In genomic region chr5:103177010-103177409, GRCm38 (mm10) we compare ENCODE assay signal across 12 mouse cellular contexts. TPM values are rescaled to one million over a fixed set of nuclear protein-coding genes. Genes with fewer than 3 reads are reported as not detected.
DNase-seq lines count a peak whose midpoint lies in the region; ATAC-seq lines count a peak whose summit lies in the region.
"Had no signal": no experiment of that assay in that cellular context is flagged by ENCODE, and none has a peak within 500 bp of the region (broad histone marks: within the 10 kb centered on the region; RNA-seq: fewer than 3 reads in every experiment).

No protein-coding gene starts in this region.

- H3K4me2 ChIP-seq in heart, embryonic 11.5 days = no peak overlapping the region
- H3K4me2 ChIP-seq in midbrain, embryonic 16.5 days (ENCODE audit: low read length) = peak overlapping the region; percentile 32
- H3K4me2 ChIP-seq in intestine, embryonic 16.5 days (ENCODE audit: low read depth, low read length) = no peak overlapping the region
- H3K4me2 ChIP-seq: lung, embryonic 15.5 days had no signal

- H3K9me3 ChIP-seq in heart, embryonic 11.5 days (replicated peaks; ENCODE audit: control insufficient read depth, low read length) = no peaks in the 10 kb centered on the region
- no peaks in the 10 kb centered on the region for H3K9me3 ChIP-seq in midbrain, embryonic 16.5 days (replicated peaks; ENCODE audit: control insufficient read depth, low read length, poor library complexity, severe bottlenecking)
- no peaks in the 10 kb centered on the region for H3K9me3 ChIP-seq in intestine, embryonic 16.5 days (ENCODE audit: control insufficient read depth, low read length)
- H3K9me3 ChIP-seq: lung, embryonic 15.5 days had no signal

- DNase-seq in cerebellum, adult 9-10 months = peak; percentile 49
- no peak for DNase-seq in cerebellum, adult 9-11 months
- DNase-seq in layer of hippocampus, adult 18-20 months (ENCODE audit: low spot score in 2 of 2) = peak; percentile 37 to 56
- no peak for DNase-seq in layer of hippocampus, adult 8-10 months (ENCODE audit: low spot score in 2 of 2)
- DNase-seq in gastrocnemius, postnatal 4 days (ENCODE audit: low spot score in 2 of 2) = no peak
- DNase-seq: gastrocnemius, postnatal 36 days; kidney, postnatal 10 days had no signal

- 0 out of 2 replicates have a peak, but pooled peaks cover 3% of the 10 kb centered on the region for H3K4me1 ChIP-seq in heart, embryonic 11.5 days (ENCODE audit: control insufficient read depth, insufficient read depth, low read length)
- H3K4me1 ChIP-seq in midbrain, embryonic 16.5 days (ENCODE audit: control insufficient read depth, insufficient read depth, low read length) = peaks cover 25% of the 10 kb centered on the region
- H3K4me1 ChIP-seq in intestine, embryonic 16.5 days (ENCODE audit: control insufficient read depth, insufficient read depth, low read length) = no peaks in the 10 kb centered on the region
- H3K4me1 ChIP-seq: lung, embryonic 15.5 days had no signal

- no peak overlapping the region for H3K9ac ChIP-seq in heart, embryonic 11.5 days (ENCODE audit: low read depth, low read length)
- H3K9ac ChIP-seq in midbrain, embryonic 16.5 days (ENCODE audit: low read depth, low read length) = 0 out of 2 replicates have a peak overlapping the region, but pooled peaks have one; percentile 31
- H3K9ac ChIP-seq in intestine, embryonic 16.5 days (ENCODE audit: low read depth, low read length) = no peak overlapping the region
- H3K9ac ChIP-seq: lung, embryonic 15.5 days had no signal

- WGBS in heart, embryonic 11.5 days (ENCODE audit: insufficient replicate concordance) = 14% methylated on average over 5 of the region's 5 CpGs
- 6% methylated on average over 5 of the region's 5 CpGs for WGBS in midbrain, embryonic 16.5 days
- 34% methylated on average over 5 of the region's 5 CpGs for WGBS in intestine, embryonic 16.5 days

- H3K36me3 ChIP-seq in heart, embryonic 11.5 days (ENCODE audit: control insufficient read depth, insufficient read depth, low read length) = no peaks in the 10 kb centered on the region
- no peaks in the 10 kb centered on the region for H3K36me3 ChIP-seq in midbrain, embryonic 16.5 days (ENCODE audit: control insufficient read depth, insufficient read depth, low read length)
- H3K36me3 ChIP-seq in intestine, embryonic 16.5 days (ENCODE audit: control insufficient read depth, insufficient read depth, low read length) = no peaks in the 10 kb centered on the region
- H3K36me3 ChIP-seq: lung, embryonic 15.5 days had no signal

- no peaks in the 10 kb centered on the region for H3K27me3 ChIP-seq in heart, embryonic 11.5 days (ENCODE audit: control insufficient read depth, insufficient read depth, low read length)
- no peaks in the 10 kb centered on the region for H3K27me3 ChIP-seq in midbrain, embryonic 16.5 days (ENCODE audit: control insufficient read depth, insufficient read depth, low read depth, low read length)
- H3K27me3 ChIP-seq in intestine, embryonic 16.5 days (replicated peaks; ENCODE audit: control insufficient read depth, insufficient read depth, low read length) = no peaks in the 10 kb centered on the region
- H3K27me3 ChIP-seq: lung, embryonic 15.5 days had no signal

- peak; percentile 68 for ATAC-seq in heart, embryonic 11.5 days (replicated peaks; ENCODE audit: insufficient number of reproducible peaks, low FRiP score, low TSS enrichment)
- peak; percentile 79 for ATAC-seq in midbrain, embryonic 16.5 days
- no peak for ATAC-seq in intestine, embryonic 16.5 days

- 0 out of 2 replicates have a peak overlapping the region, but pooled peaks have one; percentile 37 for H3K27ac ChIP-seq in heart, embryonic 11.5 days (ENCODE audit: low read depth, low read length)
- H3K27ac ChIP-seq in midbrain, embryonic 16.5 days (ENCODE audit: low read length) = peak overlapping the region; percentile 74
- H3K27ac ChIP-seq in intestine, embryonic 16.5 days (ENCODE audit: low read length) = no peak overlapping the region
- H3K27ac ChIP-seq: lung, embryonic 15.5 days had no signal

- no peak overlapping the region for H3K4me3 ChIP-seq in heart, embryonic 11.5 days (ENCODE audit: low read depth, low read length)
- no peak overlapping the region for H3K4me3 ChIP-seq in midbrain, embryonic 16.5 days (ENCODE audit: low read depth, low read length)
- H3K4me3 ChIP-seq in intestine, embryonic 16.5 days (ENCODE audit: low read length) = no peak overlapping the region
- H3K4me3 ChIP-seq: lung, embryonic 15.5 days had no signal

RNA-seq across cellular contexts. Expression of gene Mapk10, which starts 34.1 kb away (rescaled TPM):
- total RNA-seq in layer of hippocampus, adult 18-20 months (2021) = 100 to 1,000 TPM; 454 to 460 TPM
- 100 to 1,000 TPM; 428 to 556 (median 477) TPM for total RNA-seq in layer of hippocampus, adult 8-10 months (2022)
- polyA plus RNA-seq in heart, embryonic 11.5 days (2014; fragmentation: Nextera tagmentation; extraction: Ambion mirVana) = 0.52 and 0.86 TPM in 2 replicates
- polyA plus RNA-seq in midbrain, embryonic 16.5 days (2015; fragmentation: Nextera tagmentation; extraction: Ambion mirVana) = 132 and 133 TPM in 2 replicates
- polyA plus RNA-seq in intestine, embryonic 16.5 days (2015; fragmentation: Nextera tagmentation; extraction: Ambion mirVana) = 5.3 and 5.4 TPM in 2 replicates
- 1 to 10 TPM in 1 of 2 experiments, under 1 TPM in 1; 0.96 to 1.2 TPM for total RNA-seq in gastrocnemius, postnatal 4 days (2021)
- total RNA-seq: monocyte, adult 5-6 weeks had no signal

Comparison
In these comparisons a context has a peak if more than half of its experiments do, and no peak if none do; other contexts are left out.
1. DNase-seq: peak in cerebellum, adult 9-10 months (single experiment) and layer of hippocampus, adult 18-20 months (2 of 2); none in cerebellum, adult 9-11 months (single experiment), layer of hippocampus, adult 8-10 months (0 of 2) and gastrocnemius, postnatal 4 days (0 of 2).
2. RNA of gene Mapk10, which starts 34.1 kb away (total RNA-seq): 428 to 556 TPM in layer of hippocampus, adult 8-10 months and 454 to 460 TPM in layer of hippocampus, adult 18-20 months; 0.96 to 1.2 TPM in gastrocnemius, postnatal 4 days; every median in the first group is over 100 times any median in the second.